Mouse (Mus musculus) kidney, adult 11 months (tissue): ENCODE measurements around the gene Nell1.
A peak's percentile ranks its signal among the peaks of the same experiment; 100 is the strongest.
"Not testable (repeated sequence)": the region's sequence is repeated elsewhere in the genome, so short reads cannot be mapped to it uniquely, and the experiment has no call there.

Experiments used
- DNase-seq: peaks from one replicate; pipeline ENCODE4 v3.0.0; 2022

The Nell1 gene

GRCm38 (mm10) chr7:49974841-49975440 lies at the start of gene Nell1:
Gene Nell1, plus strand, starts transcription at chr7:49974864.
- no peak for DNase-seq

- DNase-seq, result no peak
Measured at GRCm38 (mm10) chr7:49928571-49928970, 46.1 kb upstream of the Nell1 start.

GRCm38 (mm10) chr7:49929999-49930398 lies 44.7 kb upstream of the Nell1 start:
- no peak for DNase-seq

- DNase-seq, result not testable (repeated sequence)
Measured at GRCm38 (mm10) chr7:49933386-49934115, 41.1 kb upstream of the Nell1 start.

GRCm38 (mm10) chr7:49936821-49937220 lies 37.8 kb upstream of the Nell1 start:
- DNase-seq, result no peak

- no peak for DNase-seq
Measured at GRCm38 (mm10) chr7:49942023-49942422, 32.6 kb upstream of the Nell1 start.

GRCm38 (mm10) chr7:49942490-49942889 lies 32.2 kb upstream of the Nell1 start:
- DNase-seq, result no peak

GRCm38 (mm10) chr7:49946691-49947090 lies 28.0 kb upstream of the Nell1 start:
- DNase-seq, result no peak

- DNase-seq, result no peak
Measured at GRCm38 (mm10) chr7:49953546-49954181, 21.0 kb upstream of the Nell1 start.

GRCm38 (mm10) chr7:49954834-49955233 lies 19.8 kb upstream of the Nell1 start:
- DNase-seq, result no peak

GRCm38 (mm10) chr7:49957142-49957541 lies 17.5 kb upstream of the Nell1 start:
- peak; percentile 38 for DNase-seq

GRCm38 (mm10) chr7:49963764-49964163 lies 10.9 kb upstream of the Nell1 start:
- DNase-seq, result no peak

GRCm38 (mm10) chr7:49969516-49969915 lies 5.1 kb upstream of the Nell1 start:
- no peak for DNase-seq

- no peak for DNase-seq
Measured at GRCm38 (mm10) chr7:49975441-49976121, 917 bp downstream of the Nell1 start.

- DNase-seq, result no peak
Measured at GRCm38 (mm10) chr7:49981511-49982227, 7.0 kb downstream of the Nell1 start.

GRCm38 (mm10) chr7:49984698-49985097 lies 10.0 kb downstream of the Nell1 start:
- no peak for DNase-seq

- no peak for DNase-seq
Measured at GRCm38 (mm10) chr7:49985947-49986346, 11.3 kb downstream of the Nell1 start.

- no peak for DNase-seq
Measured at GRCm38 (mm10) chr7:49999321-49999720, 24.7 kb downstream of the Nell1 start.

- DNase-seq, result no peak
Measured at GRCm38 (mm10) chr7:50005268-50005667, 30.6 kb downstream of the Nell1 start.

- DNase-seq, result no peak
Measured at GRCm38 (mm10) chr7:50035187-50036153, 60.8 kb downstream of the Nell1 start.

GRCm38 (mm10) chr7:50041112-50041511 lies 66.4 kb downstream of the Nell1 start:
- DNase-seq, result no peak

GRCm38 (mm10) chr7:50050144-50050543 lies 75.5 kb downstream of the Nell1 start:
- no peak for DNase-seq
